Mouse (Mus musculus) urinary bladder, postnatal 36 days (tissue): Measurements from ENCODE around the gene Olfr1311.
"Not testable (repeated sequence)": the region's sequence is repeated elsewhere in the genome, so short reads cannot be mapped to it uniquely, and the experiment has no call there.

Experiments
- DNase-seq, 2 experiments: peaks; one replicate each; pipeline ENCODE4 v3.0.0; 2022; ENCODE audit warnings: low spot score in 2 of 2, mixed read lengths in 1 of 2

The Olfr1311 gene

DNA sequence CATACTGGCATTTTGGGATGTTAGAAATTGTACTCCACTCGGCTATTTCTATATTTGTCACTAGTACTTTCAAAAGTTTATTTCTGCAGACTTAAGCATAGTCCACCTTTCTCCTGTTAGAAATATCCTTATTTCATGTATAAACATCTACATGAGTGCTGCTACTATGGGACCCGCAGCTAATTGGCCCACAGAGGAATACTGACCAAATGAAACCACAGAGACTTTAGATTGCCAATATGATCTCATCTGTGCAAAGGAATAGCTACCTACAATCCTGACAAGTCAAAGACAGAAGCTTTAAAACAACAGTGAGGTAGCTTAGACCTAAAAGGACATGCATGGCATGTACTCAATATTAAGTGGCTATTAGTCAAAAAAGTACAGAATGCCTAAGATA lies at the start of gene Olfr1311:
Olfr1311 (minus strand) TSS at position 101 of the 400 bp plus-strand sequence.
- DNase-seq: no peak

DNA sequence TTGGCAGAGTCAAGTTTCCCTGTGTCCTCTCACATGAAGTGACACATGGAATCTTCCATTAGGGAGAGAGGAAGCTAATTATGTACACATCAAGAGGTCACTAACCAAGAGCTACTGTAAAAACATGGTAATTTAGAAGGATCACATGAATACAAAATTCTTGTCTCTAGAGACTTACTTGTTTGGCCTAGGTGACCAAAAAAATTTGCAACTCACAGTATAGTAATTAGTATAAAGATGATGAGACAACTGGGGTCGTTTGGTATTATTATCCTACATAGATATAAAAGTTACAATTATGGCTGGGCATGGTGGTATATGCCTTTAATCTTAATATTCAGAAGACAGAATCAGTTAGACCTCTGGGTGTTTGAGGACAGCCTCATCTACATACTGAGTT lies 25.9 kb upstream of the Olfr1311 start, which contains the start of gene Olfr1312:
Olfr1312 (minus strand) TSS at position 101 of the 400 bp plus-strand sequence.
- no peak for DNase-seq

DNA sequence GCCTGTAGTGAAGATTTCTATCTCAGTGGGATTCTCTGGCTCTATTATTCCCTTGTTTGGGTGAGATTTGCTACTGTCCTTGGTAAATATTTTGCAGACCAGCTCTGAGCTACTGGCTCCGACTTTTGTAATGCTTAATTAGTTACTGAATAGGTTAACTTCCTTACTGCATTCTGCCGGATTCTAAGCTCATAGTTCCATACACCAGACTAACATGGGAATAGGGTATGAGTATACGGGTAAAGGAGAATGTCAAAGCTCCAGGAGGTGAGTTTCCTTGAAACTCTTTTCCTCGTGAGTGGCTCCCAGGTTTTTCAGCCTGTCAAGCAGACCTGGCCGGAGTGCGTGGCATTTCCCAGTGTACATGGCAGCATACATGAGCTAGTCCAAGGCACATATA lies 2.8 kb upstream of the Olfr1311 start:
- DNase-seq: not testable (repeated sequence)

DNA sequence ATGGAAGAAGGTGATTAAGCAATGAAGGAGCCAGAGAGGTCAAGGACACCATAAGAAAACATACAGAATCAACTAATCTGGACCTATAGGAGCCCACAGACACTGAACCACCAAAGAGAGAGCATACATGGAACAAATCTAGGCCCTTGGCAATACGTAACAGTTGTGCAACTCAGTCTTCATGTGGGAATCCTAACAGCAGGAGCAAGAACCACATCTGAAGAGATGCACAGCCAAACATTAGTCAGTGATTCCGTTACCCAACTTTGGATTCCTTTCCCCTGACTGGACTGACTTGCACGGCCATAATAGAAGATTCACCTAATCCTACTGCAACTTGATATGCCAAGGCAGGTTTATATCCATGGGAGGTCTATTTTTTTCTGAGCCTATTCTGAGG lies 9.3 kb downstream of the Olfr1311 start:
- no peak for DNase-seq

DNA sequence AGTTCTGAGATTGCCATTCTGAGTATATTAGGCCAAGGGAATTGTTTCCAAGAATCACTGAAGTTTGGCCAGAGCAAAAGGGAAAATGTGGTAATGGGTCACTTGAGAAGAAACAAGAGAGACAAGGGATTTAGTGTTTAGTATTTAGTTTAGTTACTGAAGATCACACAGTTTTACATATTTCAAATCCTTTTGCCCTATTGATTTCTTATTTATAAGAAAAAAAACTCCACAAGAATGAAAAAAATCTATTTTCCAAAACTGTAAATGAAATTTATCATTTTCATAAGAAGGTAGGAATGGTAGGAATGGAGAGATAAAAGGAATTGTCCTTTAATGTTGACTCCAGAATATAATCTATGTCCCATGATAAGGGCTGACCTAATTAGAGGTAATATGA lies 11.6 kb downstream of the Olfr1311 start, which contains the start of gene Olfr1310:
Olfr1310 (minus strand) TSS at position 101 of the 400 bp plus-strand sequence.
- DNase-seq: no peak

DNA sequence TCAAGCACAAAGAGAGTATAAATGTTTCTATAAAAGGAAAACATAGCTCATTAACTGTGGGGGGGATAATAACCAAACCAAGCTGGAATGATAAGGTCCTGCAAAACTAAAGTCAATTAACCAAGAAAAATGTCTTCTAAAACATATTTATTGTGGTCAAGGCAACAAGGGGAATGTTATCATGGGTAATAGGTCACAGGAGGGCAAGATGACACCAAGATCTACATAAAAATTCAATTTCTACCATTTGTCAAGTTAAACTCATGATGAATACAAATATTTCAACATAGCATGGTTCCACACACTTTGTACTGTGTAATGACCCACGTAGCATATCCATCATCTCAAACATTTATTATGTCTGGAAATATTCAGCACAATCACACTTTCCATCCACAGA lies 34.0 kb downstream of the Olfr1311 start, which contains the start of gene Olfr1309:
Olfr1309 (minus strand) TSS at position 101 of the 400 bp plus-strand sequence.
- no peak for DNase-seq
